Mouse (Mus musculus): ENCODE data around the gene Aff1.

The Aff1 gene

DNA sequence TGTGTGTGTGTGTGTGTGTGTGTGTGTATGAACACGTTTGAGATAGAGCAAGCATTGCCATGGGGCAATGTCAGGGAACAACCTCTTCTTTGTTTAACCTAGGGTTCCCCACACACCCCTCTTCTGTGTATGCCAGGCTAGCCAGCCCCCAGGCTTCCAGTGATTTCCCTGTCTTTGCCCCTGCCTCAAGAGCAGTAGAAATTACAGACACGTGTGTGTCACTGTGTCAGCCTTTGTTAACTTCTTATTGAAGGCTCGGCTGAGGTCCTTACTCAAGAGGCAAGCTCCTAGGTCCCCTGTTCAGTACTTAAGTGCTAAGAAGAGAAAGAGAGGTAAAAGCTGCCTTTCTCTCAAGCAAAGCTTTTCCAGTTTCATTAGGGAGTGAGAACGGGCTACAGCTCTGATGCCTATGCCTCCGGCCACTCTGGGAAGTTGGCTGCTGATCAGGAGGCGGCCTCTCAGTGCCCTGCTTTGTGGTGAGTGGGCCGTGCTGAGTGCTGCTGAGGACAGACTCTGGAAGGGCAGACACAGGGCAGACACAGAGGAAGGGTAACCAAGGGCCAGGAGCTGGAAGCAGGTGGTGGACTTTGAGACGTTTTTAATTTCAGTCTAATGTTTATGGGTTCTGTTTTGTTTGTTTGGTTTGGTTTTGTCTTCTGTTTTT, 111.9 kb downstream of the Aff1 start:
- peak; percentile 63 for DNase-seq (ENCODE audit: low read depth)

DNA sequence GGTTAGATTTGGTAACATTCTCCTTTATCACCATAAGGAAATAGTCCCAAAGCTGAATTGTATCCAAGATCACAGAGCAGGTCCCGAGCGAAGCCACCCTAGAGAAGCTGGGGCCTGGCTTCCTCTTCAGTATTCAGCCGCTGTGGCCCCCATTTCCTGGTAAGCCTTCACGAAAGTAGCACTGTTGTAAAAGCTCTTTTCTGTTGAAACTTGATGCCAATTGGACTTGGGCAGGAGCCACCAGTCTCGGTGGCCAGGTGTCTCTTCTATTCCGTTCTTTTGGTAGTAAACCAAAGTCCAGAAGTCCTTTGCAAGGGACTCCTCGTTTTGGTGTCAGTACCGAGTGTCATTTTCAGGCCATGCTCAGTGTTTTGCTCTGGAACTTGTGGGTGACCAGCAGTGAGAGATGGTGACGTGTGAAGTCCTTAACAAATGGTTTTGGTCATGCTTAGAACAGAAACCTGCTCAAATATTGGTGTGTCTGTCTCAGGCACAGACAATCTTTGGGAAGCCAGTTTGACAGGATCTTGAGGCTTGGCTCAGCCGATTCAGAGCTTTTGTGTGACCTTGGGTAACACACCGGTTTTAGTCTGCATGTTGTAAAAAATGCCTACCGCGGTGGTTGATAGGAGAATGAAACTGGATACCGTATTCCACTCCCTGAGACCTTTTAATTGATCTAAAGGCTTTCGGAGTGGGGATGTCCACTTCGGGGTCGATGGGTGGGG, 114.8 kb downstream of the Aff1 start:
- DNase-seq (ENCODE audit: low read depth): no peak

DNA sequence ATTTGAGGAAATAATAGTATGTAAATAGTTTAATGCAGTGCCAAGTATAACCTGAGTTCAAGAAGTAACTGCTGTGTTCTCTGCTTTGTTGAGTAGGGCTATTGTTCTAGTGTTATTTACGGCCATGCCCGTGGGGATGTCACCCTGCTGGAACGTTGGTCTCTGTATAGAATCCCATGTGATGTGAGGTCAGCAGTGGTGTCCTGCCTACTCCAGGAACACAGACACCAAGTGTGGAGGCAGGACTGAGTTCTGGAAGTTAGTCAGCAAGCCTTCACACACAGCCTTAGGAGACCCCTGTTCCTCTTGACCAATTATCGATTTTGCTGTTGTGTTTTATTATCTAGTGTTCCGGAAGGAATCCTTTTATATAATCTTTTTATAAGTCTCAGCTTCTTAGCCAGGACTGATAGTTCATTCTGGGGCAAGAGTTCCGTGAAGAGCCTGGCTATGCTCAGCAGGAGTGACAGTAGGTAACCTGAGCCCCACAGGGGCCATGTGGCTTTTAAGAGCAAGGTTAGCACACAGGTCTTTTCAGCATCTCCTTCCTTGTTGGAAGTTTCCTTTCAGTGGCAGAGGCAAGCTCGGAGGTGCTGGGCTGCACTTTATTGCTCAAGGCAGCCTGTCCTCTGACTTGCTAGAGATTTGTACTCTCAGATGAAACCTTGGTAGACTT, 115.6 kb downstream of the Aff1 start:
- DNase-seq (ENCODE audit: low read depth): no peak

DNA sequence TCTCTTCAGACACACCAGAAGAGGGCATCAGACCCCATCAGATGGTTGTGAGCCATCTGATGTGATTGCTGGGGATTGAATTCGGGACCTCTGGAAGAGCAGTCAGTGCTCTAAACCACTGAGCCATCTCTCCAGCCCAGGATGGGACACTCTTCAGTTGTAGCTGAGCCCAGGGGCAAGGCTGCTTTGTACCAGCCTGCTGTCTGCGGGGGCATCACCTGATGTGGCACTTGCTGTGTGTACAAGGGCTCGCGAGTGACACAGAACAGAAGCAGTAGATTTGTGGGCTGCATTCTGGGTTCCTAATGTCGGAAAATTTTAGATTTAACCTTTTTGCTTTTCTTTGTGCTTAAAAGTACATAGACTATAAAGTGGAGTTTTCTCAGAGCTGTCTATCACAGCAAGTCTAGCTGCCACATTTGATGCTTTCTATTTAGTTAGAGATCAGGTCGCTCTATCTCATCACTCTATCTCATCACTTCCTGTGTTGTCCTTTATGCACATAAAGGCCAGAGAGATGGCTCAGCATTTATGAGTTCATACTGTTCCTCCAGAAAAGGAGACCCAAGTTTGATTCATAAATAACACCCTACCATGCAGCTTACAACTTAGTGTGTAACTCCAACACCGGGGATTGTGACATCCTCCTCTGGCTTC, 117.6 kb downstream of the Aff1 start:
- DNase-seq (ENCODE audit: low read depth): no peak

- DNase-seq (ENCODE audit: low read depth): no peak
Measured at GRCm38 (mm10) chr5:103813291-103813690, 121.1 kb downstream of the Aff1 start.

GRCm38 (mm10) chr5:103813997-103814542, 121.9 kb downstream of the Aff1 start:
- DNase-seq (ENCODE audit: low read depth): no peak

- no peak for DNase-seq (ENCODE audit: low read depth)
Measured at GRCm38 (mm10) chr5:103814551-103815248, 122.5 kb downstream of the Aff1 start.

GRCm38 (mm10) chr5:103815249-103815617, 123.1 kb downstream of the Aff1 start:
- no peak for DNase-seq (ENCODE audit: low read depth)

DNA sequence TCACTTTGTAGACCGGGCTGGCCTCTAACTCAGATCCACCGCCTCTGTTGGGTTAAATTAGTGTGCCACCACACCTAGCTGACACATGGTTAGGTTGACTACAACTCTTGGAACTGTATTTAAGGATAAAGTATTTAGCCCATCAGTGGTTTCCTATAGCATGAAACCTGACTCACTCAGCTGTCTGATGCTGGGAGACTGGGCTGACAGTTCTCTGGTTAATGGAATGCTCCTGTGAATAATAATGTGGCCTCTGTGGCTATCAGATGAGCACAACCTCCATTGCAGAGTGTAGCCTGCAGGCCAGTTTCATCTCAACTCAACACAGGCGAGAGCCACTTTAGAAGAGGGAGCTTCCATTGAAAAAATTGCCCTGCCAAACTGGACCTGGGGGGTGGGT, 124.5 kb downstream of the Aff1 start:
- DNase-seq (ENCODE audit: low read depth): no peak

GRCm38 (mm10) chr5:103817754-103818153, 125.6 kb downstream of the Aff1 start:
- peak; percentile 88 for DNase-seq (ENCODE audit: low read depth)

- DNase-seq (ENCODE audit: low read depth): no peak
Measured at GRCm38 (mm10) chr5:103818602-103819001, 126.4 kb downstream of the Aff1 start.

- DNase-seq (ENCODE audit: low read depth): no peak
Measured at GRCm38 (mm10) chr5:103819674-103820073, 127.5 kb downstream of the Aff1 start.

GRCm38 (mm10) chr5:103821062-103821461, 128.9 kb downstream of the Aff1 start:
- DNase-seq (ENCODE audit: low read depth): no peak

GRCm38 (mm10) chr5:103821500-103822298, 129.5 kb downstream of the Aff1 start:
- DNase-seq (ENCODE audit: low read depth): no peak

DNA sequence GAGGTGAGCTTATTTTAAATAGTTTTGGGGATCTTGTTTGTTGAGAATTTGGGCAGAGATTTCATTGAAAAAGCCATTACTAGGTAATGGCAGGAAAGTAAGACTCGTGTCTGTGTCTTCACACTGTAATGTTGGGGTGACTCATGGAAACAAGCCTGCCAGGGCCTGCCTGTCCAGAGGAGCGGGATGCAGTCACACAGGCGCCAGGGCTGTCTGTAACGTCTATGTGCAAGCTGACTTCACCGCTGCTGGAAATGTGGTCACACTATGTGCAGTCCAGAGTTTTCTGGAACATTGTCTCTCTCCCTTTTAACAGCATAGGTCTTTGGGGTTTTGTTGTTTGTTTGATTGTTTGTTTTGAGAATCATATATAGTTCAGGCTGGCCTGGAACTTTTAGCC, 130.8 kb downstream of the Aff1 start:
- DNase-seq (ENCODE audit: low read depth): no peak

GRCm38 (mm10) chr5:103828304-103828703, 136.1 kb downstream of the Aff1 start:
- DNase-seq (ENCODE audit: low read depth): no peak

- no peak for DNase-seq (ENCODE audit: low read depth)
Measured at GRCm38 (mm10) chr5:103828729-103829128, 136.6 kb downstream of the Aff1 start.

DNA sequence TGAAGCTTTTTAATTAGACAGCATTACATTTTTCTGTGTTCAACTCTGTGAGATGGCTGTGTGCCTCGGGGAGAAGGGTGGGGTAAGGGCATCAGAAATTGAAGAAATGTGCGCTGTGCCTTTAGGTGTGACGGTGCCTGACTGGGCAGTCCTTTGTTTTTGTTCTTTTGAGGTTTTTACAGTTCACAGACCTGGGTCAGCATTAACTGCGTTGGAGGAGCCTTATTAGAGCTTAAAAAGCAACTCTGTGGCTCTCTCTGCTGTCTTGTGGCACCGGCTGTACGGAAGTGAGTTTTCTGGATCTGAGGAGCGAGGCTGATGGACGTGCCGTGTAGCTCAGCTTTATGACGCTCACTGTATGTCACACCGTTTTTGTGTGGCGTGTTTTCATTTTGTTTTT, 137.0 kb downstream of the Aff1 start:
- DNase-seq (ENCODE audit: low read depth): no peak

GRCm38 (mm10) chr5:103830886-103831285, 138.7 kb downstream of the Aff1 start:
- no peak for DNase-seq (ENCODE audit: low read depth)

GRCm38 (mm10) chr5:103835471-103836147, 143.4 kb downstream of the Aff1 start:
- DNase-seq (ENCODE audit: low read depth): no peak

Measured in NIH3T3 (cell line).